26 mouse cellular contexts compared by ENCODE assay signal in the genomic region with DNA sequence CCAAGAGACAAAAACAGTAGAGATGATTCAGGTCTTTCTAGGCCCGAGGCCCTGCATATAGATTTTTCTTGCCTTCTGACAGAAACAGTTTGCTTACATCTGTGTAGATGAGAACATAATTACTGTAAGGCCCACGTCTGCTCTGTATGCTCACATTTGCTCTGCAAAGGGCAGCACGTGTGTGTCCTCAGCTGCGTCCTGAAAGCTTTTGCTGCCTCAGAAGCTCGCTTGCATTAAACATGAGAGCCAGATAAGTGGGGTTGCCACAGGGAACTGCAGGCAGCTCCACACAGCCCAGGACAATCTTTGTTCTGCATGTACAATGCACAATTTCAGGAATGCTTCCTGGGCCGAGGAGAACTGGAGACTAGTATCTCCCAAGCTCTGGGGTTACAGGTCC. TPM values are rescaled to one million over a fixed set of nuclear protein-coding genes. Genes with fewer than 3 reads are reported as not detected.
DNase-seq lines count a peak whose midpoint lies in the region; ATAC-seq lines count a peak whose summit lies in the region.
"Had no signal": no experiment of that assay in that cellular context is flagged by ENCODE, and none has a peak within 500 bp of the region (broad histone marks: within the 10 kb centered on the region; RNA-seq: fewer than 3 reads in every experiment).

No protein-coding gene starts in this region.

- DNase-seq in hindbrain, embryonic 10.5 days (ENCODE audit: low spot score): no peak
- no peak for DNase-seq in neural tube, embryonic 10.5 days (ENCODE audit: extremely low spot score, low spot score)
- DNase-seq in adrenal gland, postnatal 14 days: no peak
- no peak for DNase-seq in adipocyte (ENCODE audit: low spot score)
- DNase-seq: adrenal gland, postnatal 10 days; B cell, adult 2 months; cerebellum, adult 9-10 months; gastrocnemius, postnatal 25 days; heart, adult 18-20 months; heart, postnatal 10 days; kidney, adult 2 months; kidney, postnatal 25 days; lung, postnatal 36 days; thymus, adult 18-20 months; thymus, postnatal 36 days had no signal

- no peaks in the 10 kb centered on the region for H3K9me3 ChIP-seq in hindbrain, embryonic 13.5 days
- no peaks in the 10 kb centered on the region for H3K9me3 ChIP-seq in hindbrain, embryonic 10.5 days
- no peaks in the 10 kb centered on the region for H3K9me3 ChIP-seq in neural tube, embryonic 13.5 days
- H3K9me3 ChIP-seq in midbrain, embryonic 15.5 days: no peaks in the 10 kb centered on the region
- H3K9me3 ChIP-seq: G1E; heart, embryonic 12.5 days; limb, embryonic 15.5 days; liver, embryonic 15.5 days; lung, embryonic 15.5 days had no signal

- ATAC-seq in hindbrain, embryonic 13.5 days (ENCODE audit: low FRiP score): no peak
- no peak for ATAC-seq in neural tube, embryonic 13.5 days (ENCODE audit: low read depth)
- ATAC-seq in midbrain, embryonic 15.5 days (replicated peaks): peak; percentile 70
- ATAC-seq: Patski had no signal

- 49% methylated on average over 6 of the region's 6 CpGs for WGBS in hindbrain, embryonic 13.5 days
- WGBS in hindbrain, embryonic 10.5 days: 78% methylated on average over 6 of the region's 6 CpGs
- WGBS in neural tube, embryonic 13.5 days: 51% methylated on average over 6 of the region's 6 CpGs
- 29% methylated on average over 6 of the region's 6 CpGs for WGBS in midbrain, embryonic 15.5 days

- no peak overlapping the region for H3K4me3 ChIP-seq in hindbrain, embryonic 13.5 days
- H3K4me3 ChIP-seq in hindbrain, embryonic 10.5 days: no peak overlapping the region
- no peak overlapping the region for H3K4me3 ChIP-seq in neural tube, embryonic 13.5 days
- H3K4me3 ChIP-seq in midbrain, embryonic 15.5 days: no peak overlapping the region
- H3K4me3 ChIP-seq: heart, embryonic 12.5 days; limb, embryonic 15.5 days; liver, embryonic 15.5 days; lung, embryonic 15.5 days; megakaryocyte, embryonic 14.5 days had no signal

- no peaks in the 10 kb centered on the region for H3K27me3 ChIP-seq in hindbrain, embryonic 13.5 days
- no peaks in the 10 kb centered on the region for H3K27me3 ChIP-seq in hindbrain, embryonic 10.5 days (ENCODE audit: insufficient read depth, poor library complexity, severe bottlenecking)
- no peaks in the 10 kb centered on the region for H3K27me3 ChIP-seq in neural tube, embryonic 13.5 days
- no peaks in the 10 kb centered on the region for H3K27me3 ChIP-seq in midbrain, embryonic 15.5 days (replicated peaks)
- H3K27me3 ChIP-seq: CH12.LX; heart, embryonic 12.5 days; limb, embryonic 15.5 days; liver, embryonic 15.5 days; lung, embryonic 15.5 days; megakaryocyte, embryonic 14.5 days; Patski had no signal

- H3K36me3 ChIP-seq in hindbrain, embryonic 13.5 days: no peaks in the 10 kb centered on the region
- H3K36me3 ChIP-seq in hindbrain, embryonic 10.5 days: no peaks in the 10 kb centered on the region
- H3K36me3 ChIP-seq in neural tube, embryonic 13.5 days: no peaks in the 10 kb centered on the region
- no peaks in the 10 kb centered on the region for H3K36me3 ChIP-seq in midbrain, embryonic 15.5 days (replicated peaks)
- H3K36me3 ChIP-seq: G1E; heart, embryonic 12.5 days; limb, embryonic 15.5 days; liver, embryonic 15.5 days; lung, embryonic 15.5 days had no signal

- H3K9ac ChIP-seq in hindbrain, embryonic 13.5 days: 0 out of 2 replicates have a peak overlapping the region, but pooled peaks have one; percentile 10
- H3K9ac ChIP-seq in neural tube, embryonic 13.5 days: no peak overlapping the region
- H3K9ac ChIP-seq in midbrain, embryonic 15.5 days: no peak overlapping the region
- H3K9ac ChIP-seq: heart, embryonic 12.5 days; limb, embryonic 15.5 days; liver, embryonic 15.5 days; lung, embryonic 15.5 days had no signal

- peaks cover 15% of the 10 kb centered on the region for H3K4me1 ChIP-seq in hindbrain, embryonic 13.5 days (replicated peaks)
- H3K4me1 ChIP-seq in hindbrain, embryonic 10.5 days (replicated peaks): peaks cover 11% of the 10 kb centered on the region
- peaks cover 14% of the 10 kb centered on the region for H3K4me1 ChIP-seq in neural tube, embryonic 13.5 days (replicated peaks)
- H3K4me1 ChIP-seq in midbrain, embryonic 15.5 days: peaks cover 18% of the 10 kb centered on the region
- H3K4me1 ChIP-seq: heart, embryonic 12.5 days had no signal

- H3K27ac ChIP-seq in hindbrain, embryonic 13.5 days: peak overlapping the region; percentile 26; the same call in 1 of the 2 replicates
- H3K27ac ChIP-seq in hindbrain, embryonic 10.5 days: no peak overlapping the region
- 0 out of 2 replicates have a peak overlapping the region, but pooled peaks have one; percentile 46 for H3K27ac ChIP-seq in neural tube, embryonic 13.5 days (replicated peaks)
- H3K27ac ChIP-seq in midbrain, embryonic 15.5 days: peak overlapping the region; percentile 40
- H3K27ac ChIP-seq: limb, embryonic 15.5 days; liver, embryonic 15.5 days had no signal

- H3K4me2 ChIP-seq in hindbrain, embryonic 13.5 days: no peak overlapping the region
- H3K4me2 ChIP-seq in neural tube, embryonic 13.5 days: no peak overlapping the region
- H3K4me2 ChIP-seq in midbrain, embryonic 15.5 days: no peak overlapping the region
- H3K4me2 ChIP-seq: heart, embryonic 12.5 days; limb, embryonic 15.5 days; liver, embryonic 15.5 days; lung, embryonic 15.5 days had no signal

RNA-seq across cellular contexts. Expression of a gene that starts 41.9 kb away (rescaled TPM):
- polyA plus RNA-seq in hindbrain, embryonic 13.5 days (2015; fragmentation: Nextera tagmentation; extraction: Ambion mirVana): 13.5 and 13.7 TPM in 2 replicates
- 10.8 and 12.8 TPM in 2 replicates for polyA plus RNA-seq in hindbrain, embryonic 10.5 days (2016; fragmentation: Nextera tagmentation; extraction: Ambion mirVana)
- polyA plus RNA-seq in neural tube, embryonic 13.5 days (2015; fragmentation: Nextera tagmentation; extraction: Ambion mirVana): 13.3 and 15.1 TPM in 2 replicates
- 12.9 and 14.1 TPM in 2 replicates for polyA plus RNA-seq in midbrain, embryonic 15.5 days (2015; fragmentation: Nextera tagmentation; extraction: Ambion mirVana)
- total RNA-seq in adrenal gland, postnatal 14 days (2021): 21.3 and 24.4 TPM in 2 replicates

RNA-seq across cellular contexts. Expression of a gene that starts 50.3 kb away (rescaled TPM):
- polyA plus RNA-seq in hindbrain, embryonic 13.5 days (2015; fragmentation: Nextera tagmentation; extraction: Ambion mirVana): 14.3 and 15.4 TPM in 2 replicates
- 19.3 and 21.2 TPM in 2 replicates for polyA plus RNA-seq in hindbrain, embryonic 10.5 days (2016; fragmentation: Nextera tagmentation; extraction: Ambion mirVana)
- polyA plus RNA-seq in neural tube, embryonic 13.5 days (2015; fragmentation: Nextera tagmentation; extraction: Ambion mirVana): 15.1 and 15.7 TPM in 2 replicates
- polyA plus RNA-seq in midbrain, embryonic 15.5 days (2015; fragmentation: Nextera tagmentation; extraction: Ambion mirVana): 15.9 and 16.7 TPM in 2 replicates
- total RNA-seq in adrenal gland, postnatal 14 days (2021): 15.8 and 24.4 TPM in 2 replicates
